Mouse (Mus musculus) lung, embryonic 16.5 days (tissue): ENCODE results near the gene Inpp5b. TPM values are rescaled to one million over a fixed set of nuclear protein-coding genes. Genes with fewer than 3 reads are reported as not detected.

Source experiments
- ATAC-seq: fragments of 200-750 bp; cut with Nextera tagmentation; 2 replicates; pipeline ENCODE4 v1.8.0; 2017; ENCODE audit warnings: low read depth, mild to moderate bottlenecking, moderate library complexity
- H3K27ac ChIP-seq: fragments of 300-500 bp; sonication (generic); 2 replicates; pipeline ENCODE4 v1.5.1; 2014; ENCODE audit warnings: mild to moderate bottlenecking, control low read depth, low read length
- H3K27me3 ChIP-seq: fragments of 300-500 bp; sonication (generic); 2 replicates; pipeline ENCODE4 v1.6.1; 2014; ENCODE audit warnings: low read depth, low read length, mixed read lengths; ENCODE audit not compliant: control insufficient read depth, insufficient read depth
- H3K36me3 ChIP-seq: fragments of 300-500 bp; sonication (generic); 2 replicates; pipeline ENCODE4 v1.6.1; 2014; ENCODE audit warnings: low read length; ENCODE audit not compliant: control insufficient read depth, insufficient read depth
- H3K4me1 ChIP-seq: fragments of 300-500 bp; sonication (generic); replicated peaks from 2 replicates; pipeline ENCODE4 v1.6.1; 2014; ENCODE audit warnings: low read length, mixed read lengths; ENCODE audit not compliant: control insufficient read depth, insufficient read depth
- H3K4me2 ChIP-seq: fragments of 300-500 bp; sonication (generic); 2 replicates; pipeline ENCODE4 v1.6.1; 2014; ENCODE audit warnings: low read depth, low read length, control low read depth
- H3K4me3 ChIP-seq: fragments of 300-500 bp; sonication (generic); 2 replicates; pipeline ENCODE4 v1.5.1; 2014; ENCODE audit warnings: mild to moderate bottlenecking, low read length, control low read depth
- H3K9ac ChIP-seq: fragments of 300-500 bp; sonication (generic); 2 replicates; pipeline ENCODE4 v1.6.1; 2014; ENCODE audit warnings: low read length, control low read depth
- H3K9me3 ChIP-seq: fragments of 300-500 bp; sonication (generic); 2 replicates; pipeline ENCODE4 v1.6.1; 2016; ENCODE audit warnings: low read length; ENCODE audit not compliant: control insufficient read depth
- WGBS: fragments of 180-500 bp; shearing (Covaris S2); extraction: QIAGEN DNeasy Blood & Tissue Kit; methylation state at CpG from one replicate; pipeline ENCODE4 v1.1.7; 2014; 5-methylcytosine and 5-hydroxymethylcytosine counted together
- polyA plus RNA-seq: library from polyadenylated mRNA; unstranded; fragments of >200 nt; fragmentation: Nextera tagmentation; extraction: Ambion mirVana; gene quantifications from 2 replicates; pipeline ENCODE4 v1.2.1, GENCODE M21; 2015

Gene Inpp5b
- polyA plus RNA-seq, result 36.0 and 40.3 TPM in 2 replicates

DNA sequence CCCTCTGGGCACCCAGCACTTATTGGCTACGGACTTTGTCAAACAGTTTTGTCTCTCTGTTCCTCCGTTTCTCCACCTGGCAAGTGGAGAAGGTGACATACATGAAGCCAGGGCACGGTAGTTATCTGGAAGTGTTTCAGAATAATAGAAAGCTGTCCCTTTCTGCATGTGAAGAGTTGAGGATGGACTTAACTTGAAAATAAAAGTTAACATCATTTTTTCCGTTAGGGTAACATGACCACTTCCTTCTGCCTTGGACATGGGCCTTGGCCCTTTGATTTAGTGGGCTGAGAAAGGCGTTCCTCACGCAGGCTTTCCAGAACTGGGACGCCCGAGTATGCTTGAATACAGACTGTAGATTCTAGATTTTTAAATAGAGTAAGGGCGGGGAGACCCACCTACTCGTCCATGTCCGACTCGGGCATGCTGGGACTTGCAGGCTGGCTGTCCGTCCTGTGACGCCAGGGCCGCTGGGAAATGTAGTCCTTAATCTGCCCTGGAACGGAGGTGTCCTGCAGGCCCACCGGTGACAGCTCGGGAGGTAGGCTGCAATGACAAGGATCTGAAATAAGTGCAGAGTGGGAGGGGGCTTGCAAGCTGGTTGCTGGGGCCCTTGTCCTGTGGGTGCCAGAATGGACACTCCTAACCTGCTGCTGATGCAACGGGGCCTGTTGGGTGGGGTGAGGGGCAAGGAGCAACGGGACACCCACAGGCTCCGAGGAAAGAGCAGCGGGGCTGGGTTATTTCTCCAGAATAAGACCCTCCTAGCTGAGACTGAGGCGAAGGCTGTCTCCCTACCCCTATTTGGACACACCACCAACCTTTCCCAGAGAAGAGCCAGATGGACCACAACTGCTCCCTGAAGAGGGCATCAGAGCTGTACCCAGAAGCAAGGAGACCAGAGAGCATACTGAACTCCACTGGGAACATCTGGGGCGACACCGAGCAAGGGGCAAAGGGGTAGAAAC lies at the start of gene Inpp5b:
Gene Inpp5b (plus strand): TSS at position 475 of the 968 bp plus-strand sequence.
- peak; percentile 93 for ATAC-seq
- peak within 1 kb of the TSS; percentile 45; the same call in 1 of the 2 replicates for H3K27ac ChIP-seq

DNA sequence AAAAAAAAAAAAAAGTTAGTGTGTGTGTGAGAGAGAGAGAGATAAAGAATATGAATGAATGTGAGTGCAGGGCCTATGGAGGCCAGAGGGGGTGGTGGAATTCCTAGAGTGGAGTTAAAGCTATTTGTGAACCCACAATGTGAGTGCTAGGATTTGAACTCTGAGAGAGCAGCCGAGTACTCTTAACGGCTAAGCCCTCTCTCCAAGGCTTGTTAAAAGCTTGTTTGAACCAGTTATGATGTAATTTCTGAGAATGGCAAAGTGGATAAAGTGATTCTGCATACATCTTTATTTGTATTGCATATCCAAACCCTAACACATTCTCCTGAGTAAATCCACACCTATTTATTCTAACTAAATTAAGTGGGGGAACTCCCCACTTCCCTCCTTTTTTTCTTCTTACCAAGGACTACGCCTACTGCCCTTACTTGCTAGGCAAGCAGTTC lies 49.2 kb upstream of the Inpp5b start:
- Histone ChIP-seq H3K4me2 (peak overlapping the region; percentile 82), H3K4me1 (peaks cover 8% of the 10 kb centered on the region; the same call in 1 of the 2 replicates), H3K27me3 (peaks cover 17% of the 10 kb centered on the region), H3K27ac (peak overlapping the region; percentile 78; the same call in 1 of the 2 replicates), H3K4me3 (peak overlapping the region; percentile 84), H3K36me3 (no peaks in the 10 kb centered on the region), H3K9me3 (no peaks in the 10 kb centered on the region), H3K9ac (peak overlapping the region; percentile 84)
- ATAC-seq, result peak; percentile 67
- 33% methylated on average over 3 of the region's 3 CpGs for WGBS

More for the DNA sequence above, at the start of gene Inpp5b:
- 12% methylated on average over 25 of the region's 25 CpGs for WGBS
- Histone ChIP-seq H3K9me3 (no peaks in the 10 kb centered on the region), H3K4me1 (peaks cover 8% of the 10 kb centered on the region), H3K4me2 (peak within 1 kb of the TSS; percentile 84), H3K4me3 (peak within 1 kb of the TSS; percentile 74), H3K27me3 (no peaks in the 10 kb centered on the region), H3K9ac (peak within 1 kb of the TSS; percentile 86), H3K36me3 (no peaks in the 10 kb centered on the region)

DNA sequence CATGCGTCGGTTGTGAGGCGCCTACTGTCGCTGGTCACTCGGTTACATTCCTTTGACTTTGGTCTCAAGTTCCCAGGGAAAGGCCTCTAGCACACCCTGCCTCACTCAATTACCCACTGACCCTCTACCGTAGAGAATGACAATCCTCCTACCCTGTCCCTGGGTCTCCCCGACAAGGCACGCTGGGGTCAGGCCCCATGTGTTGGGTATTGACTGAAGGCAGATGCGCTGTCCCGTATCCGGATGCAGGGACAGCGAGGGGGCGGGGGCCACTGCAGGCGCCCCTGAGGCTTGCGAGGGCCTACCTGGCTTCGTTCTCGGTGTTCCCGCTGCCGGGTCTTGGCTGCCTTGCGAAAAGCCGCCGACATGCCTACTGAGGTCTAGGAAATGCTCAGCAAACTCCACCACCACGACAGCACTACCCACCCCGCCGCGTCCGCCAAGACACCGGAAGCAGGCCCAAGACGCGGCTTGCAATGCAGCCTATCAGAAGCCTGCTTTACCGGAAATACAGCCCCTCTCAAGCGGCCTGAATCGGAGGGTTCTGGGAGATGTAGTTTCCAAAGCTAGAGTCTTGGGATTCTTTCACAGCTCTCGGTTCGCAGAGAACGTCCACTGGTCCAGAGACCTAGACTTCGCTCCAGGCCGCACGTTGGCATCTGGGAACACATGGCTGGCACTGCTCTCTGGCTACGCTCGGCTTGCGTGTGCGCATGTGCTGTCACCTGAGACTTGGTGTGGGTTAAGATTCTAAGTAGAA lies 48.3 kb upstream of the Inpp5b start, which contains the start of gene Utp11:
Gene Utp11 (minus strand): TSS at position 466 of the 760 bp plus-strand sequence.
- Histone ChIP-seq H3K9me3 (no peaks in the 10 kb centered on the region), H3K9ac (peak within 1 kb of the TSS; percentile 84), H3K27ac (peak within 1 kb of the TSS; percentile 78), H3K4me3 (peak within 1 kb of the TSS; percentile 84), H3K27me3 (peaks cover 20% of the 10 kb centered on the region), H3K36me3 (no peaks in the 10 kb centered on the region), H3K4me1 (peaks cover 8% of the 10 kb centered on the region; the same call in 1 of the 2 replicates), H3K4me2 (peak within 1 kb of the TSS; percentile 82)
- ATAC-seq, result peak; percentile 95
- WGBS, result under 1% methylated on average over 43 of the region's 43 CpGs

DNA sequence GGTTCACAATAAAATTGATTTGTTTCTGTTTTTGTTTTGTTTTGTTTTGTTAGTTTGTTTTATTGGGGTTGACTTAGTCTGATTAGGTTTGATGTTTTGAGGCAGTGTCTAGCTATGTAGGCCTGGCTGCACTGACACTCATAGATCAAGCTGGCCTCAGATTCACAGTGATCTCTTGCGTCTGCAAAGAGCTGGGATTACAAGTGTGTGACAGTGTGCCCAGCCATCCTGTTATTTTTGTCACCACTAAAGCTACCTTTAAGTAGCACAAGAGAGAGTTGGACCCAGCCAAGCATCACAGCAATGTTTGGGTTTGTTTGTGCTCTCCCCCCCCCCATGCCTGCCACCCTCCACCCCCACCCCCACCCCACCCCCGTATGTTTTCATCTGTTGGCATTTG lies 47.1 kb upstream of the Inpp5b start:
- Histone ChIP-seq H3K4me2 (no peak overlapping the region), H3K27me3 (peaks cover 23% of the 10 kb centered on the region), H3K9ac (no peak overlapping the region), H3K27ac (no peak overlapping the region), H3K9me3 (no peaks in the 10 kb centered on the region), H3K4me1 (peaks cover 8% of the 10 kb centered on the region; the same call in 1 of the 2 replicates), H3K4me3 (no peak overlapping the region), H3K36me3 (no peaks in the 10 kb centered on the region)
- 82% methylated on average over 2 of the region's 2 CpGs for WGBS
- ATAC-seq, result no peak

DNA sequence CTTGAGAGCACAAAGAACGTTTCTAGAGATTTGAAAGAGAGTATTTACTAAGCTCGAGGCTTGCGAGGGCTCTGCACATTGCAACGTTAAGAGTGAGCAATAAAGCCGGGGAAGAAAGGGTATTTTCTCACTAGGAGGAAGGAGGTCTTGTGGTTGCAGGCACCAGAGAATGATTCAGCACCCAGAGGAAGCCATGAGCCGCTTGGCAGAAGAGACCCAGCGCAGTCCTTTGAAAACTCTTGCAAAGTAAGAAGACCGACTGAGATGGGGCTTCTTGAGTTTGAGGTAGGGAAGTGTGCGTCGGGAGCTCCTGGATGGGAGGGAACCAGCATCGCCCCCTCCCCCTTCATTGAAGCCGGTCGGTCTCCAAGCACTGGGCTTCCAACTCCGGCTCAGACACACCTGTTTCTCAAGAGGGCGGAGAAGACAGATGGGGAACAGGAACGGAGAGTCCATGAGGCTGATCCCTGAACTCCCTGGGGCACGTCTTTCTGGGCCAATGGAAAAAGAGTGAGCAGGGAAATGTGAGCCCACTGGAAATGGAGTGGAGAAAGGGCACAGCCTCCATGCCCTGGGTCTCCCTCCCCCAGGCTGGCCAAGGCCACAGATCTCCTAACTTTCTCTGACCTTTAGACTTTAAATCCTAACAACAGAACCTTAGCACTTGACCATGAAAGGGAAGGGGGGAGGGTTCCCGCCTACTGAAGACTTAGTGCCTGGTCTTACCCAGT lies 45.7 kb upstream of the Inpp5b start:
- no peak overlapping the region for H3K4me3 ChIP-seq
- H3K4me1 ChIP-seq, result peaks cover 14% of the 10 kb centered on the region
- ATAC-seq, result no peak
- H3K9me3 ChIP-seq, result no peaks in the 10 kb centered on the region
- peaks cover 23% of the 10 kb centered on the region for H3K27me3 ChIP-seq
- 12% methylated on average over 18 of the region's 18 CpGs for WGBS
- H3K4me2 ChIP-seq, result no peak overlapping the region
- H3K9ac ChIP-seq, result no peak overlapping the region
- H3K27ac ChIP-seq, result no peak overlapping the region
- no peaks in the 10 kb centered on the region for H3K36me3 ChIP-seq

DNA sequence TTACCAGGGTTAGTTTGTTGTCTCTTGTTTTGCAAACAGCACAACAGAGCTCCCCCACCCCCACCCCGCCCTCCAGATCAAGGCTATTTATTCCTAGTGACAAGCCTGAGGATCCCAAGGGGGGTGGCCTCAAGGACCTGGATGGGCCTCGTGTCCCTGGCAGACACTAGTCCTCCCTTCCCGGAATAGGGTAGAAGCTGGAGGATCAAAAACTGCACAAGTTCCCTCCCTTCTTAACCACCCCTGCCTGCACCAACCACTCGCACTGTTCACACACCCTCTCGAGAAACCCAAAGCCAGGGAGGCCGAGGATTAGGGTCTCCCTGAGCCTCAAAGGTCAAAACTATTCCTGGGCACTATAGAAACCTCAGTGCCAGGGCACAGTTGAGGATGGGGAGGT lies 41.9 kb upstream of the Inpp5b start:
- no peaks in the 10 kb centered on the region for H3K9me3 ChIP-seq
- peak overlapping the region; percentile 84 for H3K4me3 ChIP-seq
- H3K4me1 ChIP-seq, result peaks cover 32% of the 10 kb centered on the region
- H3K27me3 ChIP-seq, result peaks cover 23% of the 10 kb centered on the region
- H3K9ac ChIP-seq, result peak overlapping the region; percentile 85; the same call in 1 of the 2 replicates
- ATAC-seq, result no peak
- H3K36me3 ChIP-seq, result no peaks in the 10 kb centered on the region
- H3K4me2 ChIP-seq, result peak overlapping the region; percentile 91
- WGBS, result 21% methylated on average over 6 of the region's 6 CpGs
- no peak overlapping the region for H3K27ac ChIP-seq

DNA sequence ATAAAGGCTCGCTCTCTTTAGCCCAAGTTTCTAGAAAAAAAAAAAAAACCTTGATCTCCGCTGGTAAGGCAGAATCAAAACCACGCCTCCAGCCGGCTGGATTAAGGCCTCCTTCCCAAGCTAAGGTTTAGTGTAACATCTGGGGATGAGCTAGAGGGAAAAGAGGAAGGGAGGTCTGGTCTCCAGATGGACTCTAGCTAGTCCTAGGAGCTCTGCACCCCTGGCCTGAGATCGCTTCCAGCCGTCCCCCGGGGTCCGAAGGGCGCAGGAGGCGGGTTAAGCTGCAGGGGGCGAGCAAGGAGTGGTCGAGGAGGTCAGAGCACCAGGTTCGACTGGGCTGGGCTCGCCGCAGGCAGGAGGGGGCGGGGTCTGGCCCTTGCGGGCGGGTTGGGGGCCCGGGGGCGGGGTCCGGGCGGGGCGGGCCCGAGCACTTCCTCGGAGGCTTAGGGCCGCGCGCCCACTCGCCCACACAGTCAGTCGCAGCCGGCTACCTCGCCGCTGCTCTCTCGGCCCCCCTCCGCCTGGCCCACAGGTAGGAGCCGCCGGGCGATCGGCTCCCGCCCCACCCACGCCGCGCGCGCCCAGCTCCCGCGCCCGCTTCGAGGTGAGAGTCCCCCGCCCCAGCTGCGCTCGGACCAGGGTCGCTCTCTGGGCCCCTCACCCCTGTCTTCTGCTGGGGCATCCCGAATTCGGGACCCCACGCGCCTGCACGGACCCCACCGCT lies 41.2 kb upstream of the Inpp5b start, which contains the start of gene Fhl3:
Gene Fhl3 (plus strand): TSS at position 454 of the 724 bp plus-strand sequence.
- peak; percentile 75 for ATAC-seq
- peaks cover 38% of the 10 kb centered on the region for H3K4me1 ChIP-seq
- H3K4me3 ChIP-seq, result peak within 1 kb of the TSS; percentile 84
- H3K27me3 ChIP-seq, result peaks cover 18% of the 10 kb centered on the region
- H3K27ac ChIP-seq, result peak within 1 kb of the TSS; percentile 88
- H3K9me3 ChIP-seq, result no peaks in the 10 kb centered on the region
- peak within 1 kb of the TSS; percentile 85 for H3K9ac ChIP-seq
- H3K36me3 ChIP-seq, result no peaks in the 10 kb centered on the region
- WGBS, result under 1% methylated on average over 37 of the region's 59 CpGs
- peak within 1 kb of the TSS; percentile 91 for H3K4me2 ChIP-seq
